Mouse (Mus musculus): ENCODE results near the gene Klk9.

The Klk9 gene

GRCm38 (mm10) chr7:43797333-43797769, 5.7 kb downstream of the Klk9 start, which contains the start of gene Klk8:
TSS of gene Klk8 (plus strand) at chr7:43797577.
- DNase-seq: peak; percentile 36

DNA sequence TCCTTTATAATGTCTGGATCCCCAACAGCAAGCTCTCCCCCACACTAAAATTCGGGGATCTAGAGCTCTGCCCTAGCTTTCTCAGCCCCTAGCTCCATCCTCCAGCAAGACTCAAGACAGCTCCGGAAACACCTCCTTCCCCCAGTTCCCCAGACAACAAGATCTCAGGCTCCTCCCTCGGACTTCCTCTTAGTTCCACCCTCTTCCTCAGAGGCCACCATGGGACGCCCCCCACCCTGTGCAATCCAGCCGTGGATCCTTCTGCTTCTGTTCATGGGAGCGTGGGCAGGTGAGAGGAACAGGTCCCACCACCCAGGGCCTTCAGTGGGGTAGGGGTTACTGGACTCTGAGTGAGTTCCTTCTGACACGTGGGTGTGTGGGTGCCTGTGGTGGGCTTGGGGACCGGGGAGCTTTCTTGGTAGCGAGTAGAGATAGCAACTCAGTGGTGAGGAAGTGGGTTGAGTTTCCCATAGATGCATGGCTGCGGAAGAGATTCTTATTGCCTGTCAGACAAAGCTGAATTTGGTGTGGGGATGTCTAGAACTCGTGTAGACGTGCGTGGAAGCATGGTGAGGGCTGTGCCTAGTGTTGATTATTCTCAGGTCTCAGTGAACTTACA, 6.3 kb downstream of the Klk9 start:
- DNase-seq: peak; percentile 21

GRCm38 (mm10) chr7:43799876-43800275, 8.2 kb downstream of the Klk9 start:
- no peak for DNase-seq

- DNase-seq: no peak
Observed at GRCm38 (mm10) chr7:43810994-43811393, 19.3 kb downstream of the Klk9 start, which contains the start of gene Klk7. TSS of gene Klk7 (plus strand) at chr7:43811294.

- no peak for DNase-seq
Observed at GRCm38 (mm10) chr7:43815211-43815610, 23.5 kb downstream of the Klk9 start.

- DNase-seq: no peak
Observed at GRCm38 (mm10) chr7:43816746-43817145, 25.1 kb downstream of the Klk9 start.

DNA sequence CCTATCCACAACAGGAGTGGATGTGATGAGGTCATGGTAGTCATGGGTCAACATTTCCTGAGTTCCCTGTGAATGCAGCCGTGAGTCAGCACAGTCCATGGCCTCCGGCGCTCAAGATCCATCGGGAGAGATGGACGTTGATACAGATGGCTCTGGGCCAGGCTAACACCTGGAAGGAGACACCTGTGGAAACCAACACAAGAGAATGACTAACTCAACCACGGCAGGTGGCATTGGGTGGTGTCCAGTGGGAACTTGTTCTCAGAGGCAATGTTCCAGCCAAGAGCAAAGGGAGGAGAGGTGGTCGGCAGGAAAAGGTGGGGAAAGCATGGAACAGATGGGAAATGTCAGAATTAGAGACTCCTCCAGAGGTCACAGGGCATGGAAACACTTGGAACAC, 29.9 kb downstream of the Klk9 start:
- DNase-seq: no peak

- no peak for DNase-seq
Observed at GRCm38 (mm10) chr7:43824199-43824598, 32.5 kb downstream of the Klk9 start, which contains the start of gene Klk6. TSS of gene Klk6 (plus strand) at chr7:43824499.

- no peak for DNase-seq
Observed at GRCm38 (mm10) chr7:43826056-43826455, 34.4 kb downstream of the Klk9 start.

DNA sequence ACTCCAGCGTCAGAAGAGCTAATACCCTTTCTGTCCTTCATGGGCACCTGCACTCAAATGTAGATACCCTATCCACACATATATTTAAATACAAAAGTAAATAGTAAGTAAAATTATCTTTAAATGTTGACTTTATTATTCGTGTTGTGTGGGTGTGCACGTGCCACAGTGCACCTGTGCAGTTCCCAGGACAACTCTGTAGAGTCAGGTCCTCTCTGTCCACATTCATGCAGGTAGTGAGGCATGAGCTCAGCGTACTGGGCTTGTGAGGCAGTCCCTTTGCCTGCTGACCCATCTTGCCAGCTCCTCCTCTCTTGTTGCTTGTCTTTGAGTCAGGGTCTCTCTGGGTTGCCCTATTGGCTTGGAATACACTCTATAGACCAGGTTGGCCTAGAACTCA, 36.0 kb downstream of the Klk9 start:
- DNase-seq: no peak

DNA sequence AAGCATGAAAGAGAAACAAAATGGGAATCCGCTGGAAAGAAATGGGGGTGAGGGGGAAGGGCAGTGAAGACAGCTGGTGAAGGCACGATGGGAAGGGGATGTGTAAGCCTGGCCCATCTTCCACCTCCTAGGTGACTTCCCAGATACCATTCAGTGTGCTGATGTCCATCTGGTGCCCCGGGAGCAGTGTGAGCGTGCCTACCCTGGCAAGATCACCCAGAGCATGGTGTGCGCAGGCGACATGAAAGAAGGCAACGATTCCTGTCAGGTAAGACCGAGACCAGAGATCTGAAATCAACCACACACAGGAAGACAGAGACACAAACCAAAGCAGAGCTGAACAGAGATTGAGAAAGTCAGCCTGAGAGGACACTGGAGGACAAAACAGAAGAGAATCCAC, 37.3 kb downstream of the Klk9 start:
- no peak for DNase-seq

GRCm38 (mm10) chr7:43841701-43842100, 50.0 kb downstream of the Klk9 start, which contains the start of gene Klk5:
TSS of gene Klk5 (plus strand) at chr7:43841971.
- DNase-seq: no peak

DNA sequence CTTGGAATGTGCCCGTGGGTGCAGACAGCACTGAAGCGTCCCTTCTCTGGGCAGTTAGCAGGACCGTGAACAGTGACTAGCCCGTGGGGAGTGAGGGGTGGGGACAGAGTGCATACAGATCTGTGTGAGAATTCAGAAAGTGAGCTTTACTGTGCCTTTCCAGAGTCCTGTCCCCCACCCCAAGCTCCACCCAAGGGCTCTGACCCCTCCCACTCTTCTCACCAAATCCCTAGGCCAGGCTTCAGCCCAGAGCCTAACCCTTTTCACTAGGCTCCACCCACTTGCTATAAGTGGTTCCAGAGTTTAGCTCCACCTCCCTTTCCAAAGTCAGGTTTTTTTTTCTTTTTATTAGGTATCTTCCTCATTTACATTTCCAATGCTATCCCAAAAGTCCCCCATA, 52.1 kb downstream of the Klk9 start:
- DNase-seq: no peak
